Mouse (Mus musculus): ENCODE results near the gene Taf1b. TPM values are rescaled to one million over a fixed set of nuclear protein-coding genes. Genes with fewer than 3 reads are reported as not detected.
A peak's percentile ranks its signal among the peaks of the same experiment; 100 is the strongest.
"Not testable (repeated sequence)": the region's sequence is repeated elsewhere in the genome, so short reads cannot be mapped to it uniquely, and the experiment has no call there.

Taf1b gene
- polyA plus RNA-seq, 1 experiment from 2014 or later, result 33.1 TPM

DNA sequence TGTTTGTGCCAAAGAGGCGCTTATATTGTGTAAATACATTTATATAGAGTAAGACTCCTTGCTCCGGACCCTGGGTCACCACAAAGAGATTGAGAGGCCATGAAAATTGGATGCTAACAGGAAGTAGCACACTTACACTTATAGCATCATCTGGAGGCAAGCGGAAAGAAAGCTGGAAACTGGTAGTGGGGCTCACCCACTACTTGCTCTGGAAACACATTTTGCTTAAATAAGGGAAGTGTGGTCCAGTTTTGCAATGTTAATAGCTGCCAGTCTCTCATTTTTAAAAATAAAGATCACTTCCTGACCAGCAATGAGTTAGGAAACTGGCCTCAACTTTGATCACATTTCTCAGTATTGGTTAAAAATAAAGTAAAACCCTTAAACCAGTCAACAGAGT lies 5.7 kb upstream of the Taf1b start:
- H3K4me3 ChIP-seq (ENCODE audit: low read depth, low read length); H3K4me2 ChIP-seq (ENCODE audit: low read depth, low read length, severe bottlenecking); H3K27ac ChIP-seq (ENCODE audit: low read depth, low read length); H3K9me3 ChIP-seq (ENCODE audit: control insufficient read depth, low read length); H3K27me3 ChIP-seq (ENCODE audit: control insufficient read depth, insufficient read depth, low read length); H3K4me1 ChIP-seq (replicated peaks; ENCODE audit: control insufficient read depth, insufficient read depth, low read length); H3K9ac ChIP-seq (ENCODE audit: low read length); ATAC-seq (replicated peaks; ENCODE audit: low FRiP score); H3K36me3 ChIP-seq (ENCODE audit: control insufficient read depth, insufficient read depth, low read length); DNase-seq (ENCODE audit: low spot score): not testable (repeated sequence)
- 90% methylated on average over 3 of the region's 3 CpGs for WGBS

DNA sequence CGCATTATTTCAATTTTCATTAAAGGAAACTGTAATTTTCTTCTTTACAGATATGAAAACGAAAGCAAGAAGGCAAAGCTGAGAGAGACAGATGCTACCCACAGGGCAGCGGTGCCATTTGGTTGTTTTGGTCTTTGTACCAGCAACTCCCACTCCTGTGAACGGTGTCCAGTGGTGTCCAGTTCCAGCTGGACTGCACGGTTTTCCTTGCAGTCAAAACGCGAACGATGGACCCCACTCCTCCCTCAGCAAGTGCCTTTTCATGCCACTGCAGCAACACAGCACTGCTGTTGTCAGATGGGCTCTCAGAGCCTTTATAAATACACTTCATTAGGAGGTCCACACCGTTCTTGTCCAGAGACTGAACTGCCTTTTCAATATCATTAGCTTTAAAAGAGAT lies 5.1 kb upstream of the Taf1b start:
- no peak overlapping the region for H3K27ac ChIP-seq (ENCODE audit: low read depth, low read length)
- H3K4me1 ChIP-seq (replicated peaks; ENCODE audit: control insufficient read depth, insufficient read depth, low read length), result no peaks in the 10 kb centered on the region
- H3K9me3 ChIP-seq (ENCODE audit: control insufficient read depth, low read length), result no peaks in the 10 kb centered on the region
- 71% methylated on average over 9 of the region's 9 CpGs for WGBS
- no peak overlapping the region; the same call in 1 of the 2 replicates for H3K4me2 ChIP-seq (ENCODE audit: low read depth, low read length, severe bottlenecking)
- no peak overlapping the region for H3K4me3 ChIP-seq (ENCODE audit: low read depth, low read length)
- DNase-seq (ENCODE audit: low spot score) (no peak), ATAC-seq (replicated peaks; ENCODE audit: low FRiP score) (no peak)
- H3K9ac ChIP-seq (ENCODE audit: low read length), result no peak overlapping the region
- no peaks in the 10 kb centered on the region for H3K27me3 ChIP-seq (ENCODE audit: control insufficient read depth, insufficient read depth, low read length)
- no peaks in the 10 kb centered on the region for H3K36me3 ChIP-seq (ENCODE audit: control insufficient read depth, insufficient read depth, low read length)

DNA sequence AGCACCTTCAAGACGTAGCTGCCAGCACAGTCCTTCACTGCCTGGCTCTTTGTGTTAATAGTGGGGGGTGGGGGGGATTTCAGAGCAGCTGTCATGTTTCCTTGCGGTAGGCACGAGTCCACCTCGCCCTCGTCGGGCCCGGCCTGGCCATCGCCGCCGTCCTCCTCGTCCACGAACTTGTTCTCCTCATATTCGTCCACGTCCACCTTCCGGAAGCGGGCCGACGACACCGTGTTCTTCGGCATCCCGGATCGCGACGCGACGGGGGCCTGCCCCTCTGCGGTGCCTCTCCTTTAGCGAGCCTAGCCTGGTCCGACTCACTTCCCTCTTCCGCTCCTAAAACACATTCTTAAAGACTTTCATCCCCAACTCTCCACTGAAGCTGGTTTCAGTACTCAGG lies 4.7 kb upstream of the Taf1b start:
- Histone ChIP-seq H3K9ac (ENCODE audit: low read length) (no peak overlapping the region), H3K4me2 (ENCODE audit: low read depth, low read length, severe bottlenecking) (peak overlapping the region; percentile 24; the same call in 1 of the 2 replicates), H3K4me3 (ENCODE audit: low read depth, low read length) (no peak overlapping the region), H3K27me3 (ENCODE audit: control insufficient read depth, insufficient read depth, low read length) (no peaks in the 10 kb centered on the region), H3K9me3 (ENCODE audit: control insufficient read depth, low read length) (no peaks in the 10 kb centered on the region), H3K4me1 (replicated peaks; ENCODE audit: control insufficient read depth, insufficient read depth, low read length) (no peaks in the 10 kb centered on the region), H3K36me3 (ENCODE audit: control insufficient read depth, insufficient read depth, low read length) (no peaks in the 10 kb centered on the region), H3K27ac (ENCODE audit: low read depth, low read length) (no peak overlapping the region)
- ATAC-seq (replicated peaks; ENCODE audit: low FRiP score) (no peak), DNase-seq (ENCODE audit: low spot score) (no peak)
- 64% methylated on average over 30 of the region's 30 CpGs for WGBS

DNA sequence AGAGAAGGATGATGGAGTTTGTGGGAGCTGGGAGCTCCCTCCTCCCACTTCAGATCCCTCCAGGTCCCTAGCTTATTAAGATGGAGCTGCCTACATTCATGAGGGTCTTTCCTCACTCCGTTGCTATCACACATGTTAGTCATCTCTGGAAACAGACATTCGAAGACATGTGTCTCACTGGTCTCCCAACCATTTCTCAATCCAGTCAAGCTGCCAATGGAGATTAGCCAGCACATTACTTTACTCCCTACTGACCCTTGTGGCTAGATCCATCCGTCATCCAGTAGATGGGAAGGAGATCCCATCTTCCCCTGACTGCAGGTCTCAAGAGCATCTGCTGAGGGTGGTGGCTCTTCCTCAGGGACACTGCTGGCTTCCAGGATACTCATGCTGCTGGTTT lies 3.4 kb upstream of the Taf1b start:
- not testable (repeated sequence) for H3K27ac ChIP-seq (ENCODE audit: low read depth, low read length); H3K9me3 ChIP-seq (ENCODE audit: control insufficient read depth, low read length); H3K27me3 ChIP-seq (ENCODE audit: control insufficient read depth, insufficient read depth, low read length); ATAC-seq (replicated peaks; ENCODE audit: low FRiP score); DNase-seq (ENCODE audit: low spot score); H3K4me3 ChIP-seq (ENCODE audit: low read depth, low read length); H3K36me3 ChIP-seq (ENCODE audit: control insufficient read depth, insufficient read depth, low read length); H3K9ac ChIP-seq (ENCODE audit: low read length); H3K4me1 ChIP-seq (replicated peaks; ENCODE audit: control insufficient read depth, insufficient read depth, low read length); H3K4me2 ChIP-seq (ENCODE audit: low read depth, low read length, severe bottlenecking)
- 86% methylated on average over 2 of the region's 3 CpGs for WGBS

DNA sequence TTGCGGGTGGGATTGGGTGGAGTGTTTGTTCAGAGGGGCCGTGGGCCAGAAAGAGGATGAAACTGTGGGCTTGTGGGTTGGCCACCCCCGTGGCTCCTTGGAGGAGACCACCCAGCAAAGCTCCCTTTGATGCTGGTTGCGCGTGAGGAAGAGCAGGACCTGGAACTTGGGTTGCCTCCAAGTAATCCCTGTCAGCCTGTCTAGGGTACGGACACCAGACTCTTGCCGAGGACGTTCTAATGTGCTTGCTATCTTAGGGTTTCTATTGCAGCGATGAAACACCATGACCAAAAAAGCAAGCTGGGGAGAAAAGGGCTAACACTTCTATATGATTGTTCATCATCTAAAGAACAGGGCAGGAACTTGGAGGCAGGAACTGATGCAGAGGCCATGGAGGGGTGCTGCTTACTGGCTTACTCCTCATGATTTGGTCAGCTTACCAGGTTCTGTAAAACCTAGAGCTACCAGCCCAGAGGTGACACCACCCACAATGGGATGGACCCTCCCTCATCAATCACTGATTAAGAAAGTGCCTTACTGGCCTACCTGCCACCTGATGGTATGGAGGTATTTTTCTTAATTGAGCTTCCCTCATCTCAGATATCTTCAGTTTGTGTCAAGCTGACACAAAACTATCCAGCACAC lies 804 bp downstream of the Taf1b start:
- H3K36me3 ChIP-seq (ENCODE audit: control insufficient read depth, insufficient read depth, low read length); H3K9me3 ChIP-seq (ENCODE audit: control insufficient read depth, low read length); H3K4me1 ChIP-seq (replicated peaks; ENCODE audit: control insufficient read depth, insufficient read depth, low read length); H3K27ac ChIP-seq (ENCODE audit: low read depth, low read length); DNase-seq (ENCODE audit: low spot score); H3K27me3 ChIP-seq (ENCODE audit: control insufficient read depth, insufficient read depth, low read length): not testable (repeated sequence)
- Histone ChIP-seq H3K4me2 (ENCODE audit: low read depth, low read length, severe bottlenecking) (peak overlapping the region; percentile 47), H3K4me3 (ENCODE audit: low read depth, low read length) (peak overlapping the region; percentile 61), H3K9ac (ENCODE audit: low read length) (peak overlapping the region; percentile 71)
- peak; percentile 15; the same call in 1 of the 2 replicates for ATAC-seq (replicated peaks; ENCODE audit: low FRiP score)
- WGBS, result 7% methylated on average over 9 of the region's 9 CpGs

DNA sequence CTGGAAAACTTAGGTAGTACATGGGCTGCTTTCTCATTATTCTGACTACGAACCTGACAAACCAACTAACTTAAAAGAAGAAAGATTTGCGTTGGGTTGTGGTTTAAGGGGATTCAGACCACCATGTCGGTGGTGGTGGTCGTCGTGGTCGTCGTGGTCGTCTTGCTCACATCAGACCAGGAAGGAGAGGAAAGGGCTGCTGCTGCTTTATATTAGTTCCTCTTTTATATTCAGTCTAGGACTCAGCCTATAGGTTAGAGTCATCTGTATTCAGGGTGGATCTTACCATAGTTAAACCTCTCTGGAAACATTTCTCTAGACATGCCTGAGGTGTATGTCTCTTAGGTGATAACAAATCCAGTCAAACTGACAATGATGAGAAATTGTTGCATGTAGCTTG lies 19.0 kb downstream of the Taf1b start:
- no peaks in the 10 kb centered on the region for H3K9me3 ChIP-seq (ENCODE audit: control insufficient read depth, low read length)
- WGBS, result 94% methylated on average over 8 of the region's 8 CpGs
- DNase-seq (ENCODE audit: low spot score), result no peak
- H3K27me3 ChIP-seq (ENCODE audit: control insufficient read depth, insufficient read depth, low read length), result no peaks in the 10 kb centered on the region
- no peak for ATAC-seq (replicated peaks; ENCODE audit: low FRiP score)
- H3K36me3 ChIP-seq (ENCODE audit: control insufficient read depth, insufficient read depth, low read length), result no peaks in the 10 kb centered on the region
- no peak overlapping the region for H3K9ac ChIP-seq (ENCODE audit: low read length)
- H3K4me2 ChIP-seq (ENCODE audit: low read depth, low read length, severe bottlenecking), result no peak overlapping the region
- no peaks in the 10 kb centered on the region for H3K4me1 ChIP-seq (replicated peaks; ENCODE audit: control insufficient read depth, insufficient read depth, low read length)
- H3K27ac ChIP-seq (ENCODE audit: low read depth, low read length), result no peak overlapping the region
- H3K4me3 ChIP-seq (ENCODE audit: low read depth, low read length), result no peak overlapping the region

DNA sequence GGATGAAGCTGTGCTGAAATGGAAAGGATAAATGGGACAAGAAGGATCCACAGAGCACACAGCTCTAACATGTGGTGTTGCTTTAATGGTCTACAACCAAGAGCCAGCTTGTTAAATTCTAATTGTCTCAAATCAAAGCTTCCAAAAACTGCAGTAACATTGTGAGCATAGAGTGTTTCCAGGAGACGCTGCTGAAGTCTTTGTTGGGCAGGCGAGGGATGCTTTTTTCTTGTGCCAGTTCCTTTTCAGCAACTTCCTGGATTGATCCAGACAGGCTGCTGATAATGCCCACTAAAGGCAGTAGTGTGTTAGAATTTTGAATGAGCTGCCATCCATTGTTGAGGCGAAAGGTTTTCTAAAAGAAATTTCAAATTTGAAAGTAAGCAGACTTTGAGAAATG lies 22.9 kb downstream of the Taf1b start:
- ATAC-seq (replicated peaks; ENCODE audit: low FRiP score) (no peak), DNase-seq (ENCODE audit: low spot score) (no peak)
- H3K9ac ChIP-seq (ENCODE audit: low read length), result no peak overlapping the region
- no peak overlapping the region for H3K4me3 ChIP-seq (ENCODE audit: low read depth, low read length)
- H3K36me3 ChIP-seq (ENCODE audit: control insufficient read depth, insufficient read depth, low read length), result no peaks in the 10 kb centered on the region
- no peaks in the 10 kb centered on the region for H3K4me1 ChIP-seq (replicated peaks; ENCODE audit: control insufficient read depth, insufficient read depth, low read length)
- no peak overlapping the region for H3K27ac ChIP-seq (ENCODE audit: low read depth, low read length)
- WGBS, result 82% methylated on average over 3 of the region's 3 CpGs
- H3K4me2 ChIP-seq (ENCODE audit: low read depth, low read length, severe bottlenecking), result no peak overlapping the region
- no peaks in the 10 kb centered on the region for H3K27me3 ChIP-seq (ENCODE audit: control insufficient read depth, insufficient read depth, low read length)
- H3K9me3 ChIP-seq (ENCODE audit: control insufficient read depth, low read length), result no peaks in the 10 kb centered on the region

DNA sequence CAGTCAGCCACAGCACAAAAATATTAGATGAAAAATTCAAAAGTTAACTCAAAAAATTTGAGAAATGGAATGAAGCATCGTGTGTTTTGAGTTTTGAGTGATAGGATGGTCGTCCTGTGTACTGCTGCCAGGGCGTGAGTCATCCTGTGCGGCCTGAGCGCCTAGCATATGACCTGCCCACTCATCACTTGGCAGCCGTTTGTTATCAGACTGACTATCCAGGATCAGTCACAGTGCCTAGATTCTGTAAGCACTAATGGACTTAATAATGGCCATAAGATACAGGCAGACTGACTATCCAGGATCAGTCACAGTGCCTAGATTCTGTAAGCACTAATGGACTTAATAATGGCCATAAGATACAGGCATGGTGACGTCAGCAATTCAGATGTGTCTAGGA lies 26.9 kb downstream of the Taf1b start:
- 87% methylated on average over 7 of the region's 7 CpGs for whole genome bisulfite sequencing
- not testable (repeated sequence) for H3K9me3 ChIP-seq (ENCODE audit: control insufficient read depth, low read length); H3K4me2 ChIP-seq (ENCODE audit: low read depth, low read length, severe bottlenecking); DNase-seq (ENCODE audit: low spot score); H3K27ac ChIP-seq (ENCODE audit: low read depth, low read length); ATAC-seq (replicated peaks; ENCODE audit: low FRiP score); H3K4me3 ChIP-seq (ENCODE audit: low read depth, low read length); H3K27me3 ChIP-seq (ENCODE audit: control insufficient read depth, insufficient read depth, low read length); H3K4me1 ChIP-seq (replicated peaks; ENCODE audit: control insufficient read depth, insufficient read depth, low read length); H3K36me3 ChIP-seq (ENCODE audit: control insufficient read depth, insufficient read depth, low read length); H3K9ac ChIP-seq (ENCODE audit: low read length)

DNA sequence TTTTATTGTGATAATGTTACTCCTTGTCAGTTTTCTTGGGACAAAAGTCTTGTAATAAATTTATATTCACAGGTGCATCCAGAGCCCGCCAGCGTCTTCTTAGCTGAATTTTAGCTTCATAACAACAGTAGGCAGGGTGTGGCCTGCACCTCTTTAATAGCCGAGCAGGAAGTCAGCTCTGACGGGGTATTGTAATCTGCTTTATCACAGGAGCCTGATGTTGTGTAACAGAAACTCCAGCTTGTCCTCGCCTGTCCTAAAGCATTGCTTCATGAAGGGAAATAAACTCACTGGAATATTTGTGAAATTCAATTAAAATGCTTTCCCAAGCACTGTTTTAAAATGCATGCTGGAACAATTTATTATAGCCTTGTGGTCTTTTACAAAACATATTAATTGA lies 38.2 kb downstream of the Taf1b start:
- Histone ChIP-seq H3K9me3 (ENCODE audit: control insufficient read depth, low read length) (no peaks in the 10 kb centered on the region), H3K9ac (ENCODE audit: low read length) (no peak overlapping the region), H3K27ac (ENCODE audit: low read depth, low read length) (no peak overlapping the region), H3K27me3 (ENCODE audit: control insufficient read depth, insufficient read depth, low read length) (no peaks in the 10 kb centered on the region), H3K4me3 (ENCODE audit: low read depth, low read length) (no peak overlapping the region), H3K4me1 (replicated peaks; ENCODE audit: control insufficient read depth, insufficient read depth, low read length) (0 out of 2 replicates have a peak, but pooled peaks cover 2% of the 10 kb centered on the region), H3K36me3 (ENCODE audit: control insufficient read depth, insufficient read depth, low read length) (no peaks in the 10 kb centered on the region), H3K4me2 (ENCODE audit: low read depth, low read length, severe bottlenecking) (no peak overlapping the region)
- ATAC-seq (replicated peaks; ENCODE audit: low FRiP score), result no peak
- WGBS, result 64% methylated on average over 5 of the region's 5 CpGs
- DNase-seq (ENCODE audit: low spot score), result no peak
